Mouse (Mus musculus) spleen, embryonic (tissue): ENCODE data around the gene Olfr1357.
"Not testable (repeated sequence)": the region's sequence is repeated elsewhere in the genome, so short reads cannot be mapped to it uniquely, and the experiment has no call there.

ENCODE experiments used
- CTCF ChIA-PET: fragments of 350-600 bp; sonication (Branson Sonifier 250); formaldehyde crosslinking; loops from one replicate; lab custom pipeline; 2022; lab: Charles Lee

Gene Olfr1357

GRCm38 (mm10) chr10:78617974-78618373, at the start of gene Olfr1357:
Gene Olfr1357 (minus strand): TSS chr10:78618074.
- CTCF ChIA-PET: no interaction called here

DNA sequence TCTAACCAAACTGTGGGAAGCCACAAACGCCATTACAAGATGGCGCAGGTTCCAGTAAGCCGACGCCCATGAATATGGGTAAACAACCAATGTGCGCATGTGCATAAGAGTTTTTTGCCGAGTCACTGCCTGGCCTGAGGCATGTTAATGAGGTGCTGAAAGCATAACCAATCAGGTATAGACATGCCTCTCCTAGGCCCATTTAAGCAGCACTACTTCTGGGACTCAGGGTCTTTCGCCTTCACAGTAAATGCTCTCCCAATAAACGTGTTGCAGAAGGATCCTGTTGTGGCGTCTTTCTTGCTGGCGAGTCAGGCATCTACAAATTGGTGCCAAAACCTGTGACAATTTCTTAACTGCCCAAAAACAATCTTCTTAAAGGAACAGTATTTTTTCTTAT, 48.8 kb upstream of the Olfr1357 start:
- CTCF ChIA-PET: not testable (repeated sequence)

DNA sequence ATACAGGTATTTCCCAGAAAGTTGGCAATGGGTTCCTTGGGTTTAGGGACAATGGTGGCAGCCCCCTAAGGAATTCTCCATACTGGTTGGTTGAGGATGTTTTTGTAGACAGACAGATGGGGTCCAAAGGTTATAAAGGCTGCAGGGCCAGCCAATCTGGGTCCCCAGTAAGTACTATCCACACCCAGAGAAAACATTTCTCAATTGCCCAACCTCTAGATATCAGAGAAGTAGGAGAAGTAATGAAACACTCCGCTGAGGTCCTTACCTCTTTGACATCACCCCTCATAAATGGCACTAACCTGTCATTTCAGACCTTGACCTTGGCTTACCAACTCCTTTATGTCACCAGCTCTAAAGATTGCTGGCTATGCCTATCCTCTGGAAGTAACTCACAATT, 46.7 kb upstream of the Olfr1357 start:
- CTCF ChIA-PET: no interaction called here

DNA sequence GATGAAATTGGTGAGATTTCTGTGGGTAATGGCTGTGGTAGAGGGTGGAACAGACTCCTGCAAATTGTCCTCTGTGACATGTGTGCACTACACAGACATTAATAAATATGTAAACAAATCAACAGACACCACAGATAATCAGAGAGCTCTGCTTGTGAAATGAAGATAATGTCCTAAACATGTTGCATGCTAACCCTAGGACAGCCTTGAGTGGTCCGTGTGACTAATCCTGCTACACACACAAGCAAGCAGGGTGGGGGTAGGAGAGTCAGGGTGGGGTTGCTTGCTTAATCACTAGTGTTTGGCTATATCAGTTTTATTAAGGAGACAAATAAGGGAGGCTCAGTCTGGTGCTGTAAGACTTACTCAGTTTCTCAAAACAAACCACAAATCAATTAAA, 43.3 kb upstream of the Olfr1357 start:
- CTCF ChIA-PET: no interaction called here

DNA sequence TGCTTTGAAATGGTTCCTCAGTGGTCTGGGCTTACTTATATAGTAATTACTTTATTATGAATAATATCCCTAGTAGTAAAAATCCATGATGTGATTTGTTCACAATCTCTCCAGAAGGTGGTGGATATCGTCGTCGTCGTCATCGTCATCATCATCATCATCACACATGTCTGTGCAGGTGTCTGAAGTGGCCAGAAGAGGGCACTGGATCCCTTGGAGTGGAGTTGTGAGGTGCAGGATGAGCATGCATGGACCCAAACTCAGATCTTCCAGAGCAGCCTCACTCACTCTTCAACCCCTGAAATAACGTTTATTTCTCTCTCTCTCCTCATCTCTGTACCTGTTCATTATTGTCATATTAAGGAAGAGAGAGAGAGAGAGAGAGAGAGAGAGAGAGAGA, 14.4 kb upstream of the Olfr1357 start:
- CTCF ChIA-PET: no interaction called here

DNA sequence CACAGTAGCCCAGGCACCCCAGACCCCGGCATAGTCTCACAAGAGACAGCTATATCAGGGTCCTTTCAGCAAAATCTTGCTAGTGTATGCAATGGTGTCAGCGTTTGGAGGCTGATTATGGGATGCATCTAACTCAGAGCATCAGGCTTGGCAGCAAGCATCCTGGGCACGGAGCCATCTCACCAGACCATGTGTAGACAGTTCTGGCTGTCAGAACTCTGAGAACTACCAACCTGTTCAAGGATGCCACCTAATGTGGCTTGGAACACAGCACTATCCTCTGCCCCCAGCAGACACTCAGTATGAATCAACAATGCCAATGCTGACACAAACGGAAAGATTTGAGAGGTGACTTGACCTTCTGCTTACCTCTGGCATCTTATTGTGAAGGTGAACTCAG, 12.3 kb upstream of the Olfr1357 start:
- CTCF ChIA-PET: no interaction called here

DNA sequence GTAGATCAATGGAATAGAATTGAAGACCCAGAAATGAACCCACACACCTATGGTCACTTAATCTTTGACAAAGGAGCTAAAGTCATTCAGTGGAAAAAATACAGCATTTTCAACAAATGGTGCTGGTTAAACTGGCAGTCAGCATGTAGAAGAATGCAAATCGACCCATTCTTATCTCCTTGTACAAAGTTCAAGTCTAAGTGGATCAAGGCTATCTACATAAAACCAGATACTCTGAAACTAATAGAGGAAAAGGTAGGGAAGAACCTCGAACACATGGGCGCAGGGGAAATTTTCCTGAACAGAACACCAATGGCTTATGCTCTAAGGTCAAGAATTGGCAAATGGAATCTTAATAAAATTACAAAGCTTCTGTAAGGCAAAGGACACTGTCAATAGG, 5.3 kb upstream of the Olfr1357 start:
- CTCF ChIA-PET: interaction anchor here (0.5 kb wide), 1 partner anchor 50 kb away, joined by 3 read pairs; no protein-coding TSS in a partner anchor

- CTCF ChIA-PET: no interaction called here
Observed at GRCm38 (mm10) chr10:78607602-78608001, 10.3 kb downstream of the Olfr1357 start.

GRCm38 (mm10) chr10:78605080-78605479, 12.8 kb downstream of the Olfr1357 start:
- CTCF ChIA-PET: no interaction called here

GRCm38 (mm10) chr10:78599865-78600264, 18.0 kb downstream of the Olfr1357 start:
- CTCF ChIA-PET: no interaction called here

DNA sequence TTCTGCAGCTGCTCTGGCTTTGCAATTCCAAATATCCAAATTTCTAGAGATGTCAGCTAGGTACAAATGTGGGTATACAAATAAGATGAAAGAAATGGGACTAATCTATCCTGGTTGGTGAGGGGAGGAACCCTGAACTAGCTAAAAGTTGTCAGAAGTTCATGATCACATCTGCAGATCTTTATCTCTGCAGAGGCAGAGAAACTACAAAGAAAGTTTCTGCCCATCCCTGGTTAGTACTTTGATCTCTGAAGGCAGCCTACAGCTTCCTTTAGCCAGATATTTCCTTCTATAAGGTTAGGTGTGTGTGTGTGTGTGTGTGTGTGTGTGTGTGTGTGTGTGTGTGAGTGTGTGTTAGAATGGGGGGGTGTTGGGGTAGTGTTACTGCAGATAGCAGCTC, 23.3 kb downstream of the Olfr1357 start:
- CTCF ChIA-PET: interaction anchor here (0.6 kb wide), 2 partner anchors 171 to 861 kb away, joined by 4 to 8 read pairs; no protein-coding TSS in a partner anchor

DNA sequence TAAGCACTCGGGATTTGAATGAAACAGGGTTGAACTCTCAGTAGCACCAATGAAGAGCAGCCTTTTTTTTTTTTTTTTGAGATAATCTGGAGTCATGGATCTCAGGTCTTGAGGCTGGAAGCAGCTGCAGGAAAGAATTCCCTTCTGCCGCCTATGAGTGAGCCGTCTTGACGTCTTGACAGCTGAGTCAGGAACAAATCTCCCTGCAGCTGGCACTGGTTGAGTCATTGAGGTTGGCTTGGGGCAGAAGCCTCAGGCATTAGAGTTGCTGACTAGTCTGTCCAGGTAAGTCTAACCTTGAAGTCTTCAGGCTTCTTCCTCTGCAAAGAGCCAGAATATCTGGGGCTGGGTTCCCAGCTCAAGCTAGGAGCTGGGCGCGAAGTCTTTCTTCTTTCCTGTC, 23.7 kb downstream of the Olfr1357 start:
- CTCF ChIA-PET: interaction anchor here (0.6 kb wide), 2 partner anchors 170 to 861 kb away, joined by 4 to 8 read pairs; no protein-coding TSS in a partner anchor

- CTCF ChIA-PET: no interaction called here
Observed at GRCm38 (mm10) chr10:78593736-78594135, 24.1 kb downstream of the Olfr1357 start.

DNA sequence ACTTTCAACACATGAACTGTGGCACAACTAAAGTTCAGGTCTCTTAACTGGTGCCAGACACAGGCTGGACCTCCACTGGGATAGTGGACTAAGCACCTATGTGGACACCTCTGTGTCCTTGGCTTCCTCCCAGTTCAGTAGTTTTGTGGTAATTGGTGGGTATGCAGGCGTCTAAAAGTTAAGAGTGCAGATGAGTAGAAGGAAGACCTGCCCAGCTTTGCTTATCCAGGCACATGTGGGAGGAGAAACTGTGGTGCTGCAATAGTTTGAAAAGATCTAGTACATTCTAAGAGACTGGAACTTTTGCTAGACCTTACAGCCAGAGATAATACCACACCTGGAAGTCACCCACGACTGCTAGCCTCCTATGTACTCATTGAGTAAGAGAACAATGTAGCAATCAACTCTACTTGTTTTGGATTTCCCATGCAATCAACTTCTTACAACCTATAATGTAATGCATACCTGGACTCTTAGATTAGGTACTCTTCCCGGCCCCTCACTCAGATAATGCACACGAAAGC, 25.0 kb downstream of the Olfr1357 start:
- CTCF ChIA-PET: no interaction called here

DNA sequence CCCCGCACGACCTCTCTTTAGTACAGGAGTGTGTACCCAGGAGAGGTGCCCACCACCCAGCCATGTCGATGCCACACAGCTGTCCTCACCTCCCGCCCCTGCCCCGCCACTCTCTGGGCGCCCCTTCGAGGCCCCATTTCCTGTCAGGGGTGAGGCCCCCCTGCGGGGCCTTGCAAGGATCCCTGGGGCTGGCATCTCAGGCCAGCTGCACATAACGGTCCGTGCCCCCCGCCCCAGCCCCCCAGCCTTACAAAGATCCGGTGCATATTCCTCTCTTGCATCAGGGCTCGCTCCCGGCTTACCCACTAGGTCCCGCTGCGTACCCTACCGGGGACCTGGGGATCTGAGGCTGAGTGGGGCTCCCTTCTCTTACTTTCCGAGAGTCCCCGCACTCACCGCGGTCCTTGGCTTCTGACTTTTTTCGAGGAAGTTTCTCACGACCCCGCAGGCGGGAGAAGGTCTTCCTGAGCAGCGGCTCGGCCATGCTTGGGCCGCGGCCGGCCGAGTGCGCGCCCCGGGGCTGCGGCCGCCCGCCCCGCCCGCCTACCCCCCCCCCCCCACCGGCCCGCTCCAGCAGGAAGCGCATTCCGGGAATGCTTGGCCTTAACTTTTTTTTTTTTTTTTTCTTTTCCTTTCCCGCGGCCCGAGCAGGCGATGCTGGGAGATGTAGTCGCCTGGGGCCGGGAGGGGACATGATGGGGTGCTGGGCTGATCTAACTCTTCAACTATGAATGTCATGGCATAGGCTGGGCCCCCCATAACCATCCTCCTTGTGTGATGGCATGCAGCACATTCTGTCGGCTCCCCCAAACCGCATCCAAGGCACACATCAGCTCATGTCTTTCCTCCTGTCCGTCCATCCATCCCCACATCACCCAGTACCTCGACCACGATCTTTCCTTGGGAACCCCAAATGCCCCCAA, 26.2 kb downstream of the Olfr1357 start, which contains the start of gene Syde1:
Gene Syde1, minus strand, starts transcription at position 559 of the 923 bp plus-strand sequence.
- CTCF ChIA-PET: interaction anchor here (0.6 kb wide), 1 partner anchor 10 kb away, joined by 13 read pairs; no protein-coding TSS in a partner anchor

DNA sequence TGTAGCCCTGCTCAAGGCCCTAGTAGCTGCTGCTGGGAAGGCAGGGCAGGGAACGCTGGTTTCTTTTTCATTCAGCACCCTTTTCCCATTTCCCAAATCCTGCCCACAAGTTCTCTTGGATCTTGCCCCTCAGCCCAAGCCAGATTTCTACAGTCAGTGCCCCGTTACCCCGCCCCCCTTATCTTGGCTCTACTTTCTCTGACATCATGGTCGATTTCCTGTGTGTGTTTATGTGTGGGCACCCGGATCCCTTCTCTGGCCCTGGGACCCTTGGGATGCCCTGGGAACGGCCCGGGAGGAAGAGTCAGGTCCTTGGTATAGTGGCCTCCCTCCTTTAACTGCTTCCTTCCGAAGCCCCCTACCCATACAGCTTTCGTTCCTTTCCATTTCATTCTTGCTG, 27.1 kb downstream of the Olfr1357 start:
- CTCF ChIA-PET: no interaction called here

GRCm38 (mm10) chr10:78589901-78590300, 28.0 kb downstream of the Olfr1357 start:
- CTCF ChIA-PET: no interaction called here

GRCm38 (mm10) chr10:78589291-78589690, 28.6 kb downstream of the Olfr1357 start:
- CTCF ChIA-PET: no interaction called here

GRCm38 (mm10) chr10:78586026-78586425, 31.8 kb downstream of the Olfr1357 start:
- CTCF ChIA-PET: no interaction called here

DNA sequence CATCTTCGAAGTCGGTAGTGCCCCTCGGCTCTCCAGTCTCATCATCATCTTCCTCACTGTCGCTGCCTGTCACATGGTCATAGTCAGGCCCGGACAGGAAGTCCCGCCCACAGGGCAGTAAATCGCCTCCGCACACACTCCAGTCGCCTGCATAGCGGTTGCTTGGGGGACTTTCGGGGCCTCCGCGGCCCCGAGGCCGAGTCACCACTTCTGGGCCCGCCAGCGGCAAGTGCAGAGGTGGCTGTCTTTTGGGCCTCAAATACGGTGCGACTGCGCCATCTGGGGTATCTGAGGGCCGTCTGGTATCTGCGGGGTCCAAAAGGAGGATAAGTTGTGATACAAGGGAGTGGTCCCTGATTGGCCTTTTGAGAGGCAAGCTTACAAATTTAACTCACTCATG, 32.3 kb downstream of the Olfr1357 start:
- CTCF ChIA-PET: no interaction called here

GRCm38 (mm10) chr10:78584996-78585395, 32.9 kb downstream of the Olfr1357 start:
- CTCF ChIA-PET: no interaction called here

DNA sequence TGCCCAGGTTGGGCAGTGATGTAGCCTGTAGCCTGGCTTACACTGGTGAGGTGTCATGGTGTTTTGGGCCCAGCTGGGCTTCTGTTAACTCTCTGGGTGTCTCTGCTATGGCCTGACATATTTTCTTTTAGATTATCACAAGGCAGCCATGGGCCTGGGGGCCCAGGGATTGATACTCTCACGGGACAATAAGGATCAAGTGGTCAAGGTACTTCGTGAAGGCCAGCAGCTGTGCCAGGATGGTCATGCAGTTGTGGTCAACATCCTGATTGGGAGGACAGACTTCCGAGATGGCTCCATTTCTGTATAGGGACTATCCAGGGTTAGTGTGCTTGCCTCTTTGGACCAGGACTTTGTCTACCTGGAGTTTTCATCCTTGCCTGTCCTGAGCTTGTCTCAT, 33.9 kb downstream of the Olfr1357 start:
- CTCF ChIA-PET: no interaction called here

- CTCF ChIA-PET: no interaction called here
Observed at GRCm38 (mm10) chr10:78583347-78583746, 34.5 kb downstream of the Olfr1357 start.
